Mouse (Mus musculus): ENCODE results near the gene Grk6. TPM values are rescaled to one million over a fixed set of nuclear protein-coding genes. Genes with fewer than 3 reads are reported as not detected.

Gene Grk6
- polyA plus RNA-seq, 1 experiment = 38.4 TPM

DNA sequence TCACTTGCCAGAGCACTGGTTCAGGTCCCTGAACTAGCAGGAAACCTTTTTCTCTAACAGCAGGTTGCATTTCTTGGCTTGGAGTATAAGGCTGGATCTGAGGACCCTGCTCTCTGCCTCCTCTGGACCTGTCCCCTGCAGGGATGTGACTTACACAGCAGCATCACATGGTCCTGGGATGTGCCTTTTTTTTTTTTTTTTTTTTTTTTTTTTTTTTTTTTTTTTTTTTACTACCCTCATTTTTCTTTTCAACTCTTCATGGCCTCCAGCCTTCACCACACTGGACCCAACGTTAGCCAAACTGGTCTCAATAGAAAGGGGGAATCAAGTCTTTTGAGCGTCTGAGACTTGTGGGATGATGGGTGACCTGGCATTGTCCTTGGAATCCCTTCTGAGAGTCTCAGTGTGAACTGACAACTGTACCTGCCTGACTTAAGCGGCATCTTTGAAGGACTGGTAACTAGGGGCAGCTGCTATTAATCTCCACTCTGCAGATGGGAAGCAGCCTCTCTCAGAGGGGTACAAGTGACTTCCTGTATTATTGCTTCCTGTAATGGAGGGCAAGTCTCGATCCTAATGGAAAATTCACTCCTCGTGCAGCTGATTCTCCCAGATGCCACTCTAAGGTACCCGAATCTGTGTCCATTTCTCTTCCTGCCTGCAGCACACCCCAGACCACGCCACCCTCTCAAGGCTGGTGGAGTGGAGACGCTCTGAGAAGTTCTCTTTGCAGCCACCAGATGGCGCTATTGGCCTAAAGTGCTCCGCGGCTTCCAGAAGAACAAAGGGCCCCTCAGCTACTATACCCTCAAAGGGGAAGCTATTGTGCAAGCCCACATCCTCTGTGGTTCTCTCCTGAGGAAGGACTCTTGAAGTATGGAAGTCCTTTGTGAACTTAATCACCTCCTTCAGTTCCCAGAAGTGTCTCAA lies 39.8 kb upstream of the Grk6 start:
- Histone ChIP-seq H3K36me3 (ENCODE audit: control insufficient read depth, insufficient read depth, low read length) (no peaks in the 10 kb centered on the region), H3K27ac (ENCODE audit: insufficient read depth, low read depth, low read length) (no peak overlapping the region), H3K4me3 (ENCODE audit: low read depth, low read length) (no peak overlapping the region), H3K4me1 (ENCODE audit: control insufficient read depth, insufficient read depth, insufficient read length, low read length) (peaks cover 8% of the 10 kb centered on the region), H3K27me3 (ENCODE audit: control insufficient read depth, insufficient read depth, low read length) (no peaks in the 10 kb centered on the region)
- TF ChIP-seq CTCF (IDR thresholded peaks at IDR 0.05; ENCODE audit: extremely low read depth, insufficient read length, insufficient replicate concordance, low read depth, low read length) (peak; percentile 97), POLR2A (IDR thresholded peaks at IDR 0.05; ENCODE audit: low read depth, low read length) (no peak)
- WGBS = 11% methylated on average over 11 of the region's 11 CpGs

DNA sequence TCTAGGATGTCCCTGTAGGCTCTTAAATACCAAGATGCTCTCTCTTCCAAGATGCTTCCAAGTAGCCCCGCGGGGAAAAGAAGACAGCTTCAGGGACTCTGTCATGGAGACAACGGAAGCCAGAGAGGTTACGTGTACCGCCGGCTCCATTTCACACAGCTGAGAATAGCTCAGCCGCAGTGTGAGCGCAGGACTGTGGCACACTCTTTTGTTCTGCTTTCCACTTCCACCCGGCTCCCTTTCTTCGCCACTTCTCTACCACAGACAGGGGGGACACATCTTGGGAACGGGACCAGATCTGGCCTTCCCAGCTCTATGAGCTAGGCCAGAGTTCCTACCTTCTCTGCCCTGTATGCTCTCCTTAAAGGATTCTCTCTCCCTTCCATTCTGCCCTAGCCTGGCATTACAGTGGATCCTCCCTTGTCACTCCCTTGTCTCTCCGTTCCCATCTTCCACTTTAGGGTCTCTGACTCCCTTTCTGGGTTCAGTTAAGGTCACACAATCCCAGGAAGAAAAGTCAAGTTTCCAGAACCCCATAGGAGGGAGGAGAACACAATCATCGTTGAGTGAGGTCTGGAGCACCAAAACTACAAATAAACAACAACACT lies 39.0 kb upstream of the Grk6 start:
- no peaks in the 10 kb centered on the region for H3K27me3 ChIP-seq (ENCODE audit: control insufficient read depth, insufficient read depth, low read length)
- no peaks in the 10 kb centered on the region for H3K36me3 ChIP-seq (ENCODE audit: control insufficient read depth, insufficient read depth, low read length)
- peaks cover 2% of the 10 kb centered on the region for H3K4me1 ChIP-seq (ENCODE audit: control insufficient read depth, insufficient read depth, insufficient read length, low read length)
- 62% methylated on average over 13 of the region's 13 CpGs for WGBS
- H3K4me3 ChIP-seq (ENCODE audit: low read depth, low read length) = no peak overlapping the region
- H3K27ac ChIP-seq (ENCODE audit: insufficient read depth, low read depth, low read length) = no peak overlapping the region
- TF ChIP-seq POLR2A (IDR thresholded peaks at IDR 0.05; ENCODE audit: low read depth, low read length) (no peak), CTCF (IDR thresholded peaks at IDR 0.05; ENCODE audit: extremely low read depth, insufficient read length, insufficient replicate concordance, low read depth, low read length) (no peak)

DNA sequence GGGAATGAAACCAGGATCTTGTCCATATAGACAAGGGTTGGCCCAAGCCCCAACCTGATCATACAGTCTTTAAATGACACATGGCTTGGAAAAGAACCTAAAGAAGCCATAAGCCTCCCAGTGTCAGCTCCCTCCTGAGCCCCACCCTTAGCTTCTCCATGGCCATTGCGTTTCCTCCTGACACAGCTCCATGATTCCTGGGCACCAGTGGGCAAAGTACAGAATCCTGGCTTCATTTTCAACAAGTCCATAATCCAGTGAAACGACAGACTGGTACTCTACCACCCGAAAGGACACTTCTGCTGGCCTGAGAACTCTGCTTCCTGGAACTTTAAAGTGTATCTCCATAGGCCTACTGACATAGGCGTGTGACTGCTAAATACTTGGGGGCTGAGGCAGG lies 37.5 kb upstream of the Grk6 start:
- Histone ChIP-seq H3K4me1 (ENCODE audit: control insufficient read depth, insufficient read depth, insufficient read length, low read length) (peaks cover 2% of the 10 kb centered on the region; the same call in 1 of the 2 replicates), H3K27ac (ENCODE audit: insufficient read depth, low read depth, low read length) (no peak overlapping the region), H3K4me3 (ENCODE audit: low read depth, low read length) (no peak overlapping the region), H3K27me3 (ENCODE audit: control insufficient read depth, insufficient read depth, low read length) (no peaks in the 10 kb centered on the region), H3K36me3 (ENCODE audit: control insufficient read depth, insufficient read depth, low read length) (no peaks in the 10 kb centered on the region)
- TF ChIP-seq POLR2A (IDR thresholded peaks at IDR 0.05; ENCODE audit: low read depth, low read length) (no peak), CTCF (IDR thresholded peaks at IDR 0.05; ENCODE audit: extremely low read depth, insufficient read length, insufficient replicate concordance, low read depth, low read length) (no peak)
- 42% methylated on average over 4 of the region's 4 CpGs for WGBS

DNA sequence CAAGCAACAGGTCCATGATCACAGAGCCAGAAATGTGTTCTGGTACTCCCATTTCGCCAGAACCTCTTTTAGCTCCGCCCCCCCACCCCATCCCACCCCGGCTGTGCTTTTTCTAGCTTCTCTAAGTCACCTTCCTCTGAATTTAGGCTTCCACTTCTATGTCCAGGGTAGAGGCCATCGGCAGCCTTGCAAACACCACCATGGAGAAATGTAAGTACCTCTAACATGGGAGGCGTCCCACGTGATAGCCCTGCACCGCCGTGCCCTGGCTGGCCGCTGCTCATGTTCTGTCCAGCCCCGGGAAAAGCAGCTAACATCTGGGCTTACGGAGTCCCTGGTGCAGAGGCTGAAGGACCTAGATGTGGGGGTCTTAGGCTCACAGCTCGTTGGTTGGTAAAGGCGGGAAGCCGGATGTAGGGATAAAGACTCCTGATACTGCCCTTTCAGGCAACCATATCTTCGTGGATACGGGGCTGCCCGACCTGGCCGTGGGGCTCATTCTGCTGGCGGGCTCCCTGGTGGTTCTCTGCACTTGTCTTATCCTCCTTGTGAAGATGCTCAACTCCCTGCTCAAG lies 36.2 kb upstream of the Grk6 start:
- WGBS = 83% methylated on average over 19 of the region's 19 CpGs

DNA sequence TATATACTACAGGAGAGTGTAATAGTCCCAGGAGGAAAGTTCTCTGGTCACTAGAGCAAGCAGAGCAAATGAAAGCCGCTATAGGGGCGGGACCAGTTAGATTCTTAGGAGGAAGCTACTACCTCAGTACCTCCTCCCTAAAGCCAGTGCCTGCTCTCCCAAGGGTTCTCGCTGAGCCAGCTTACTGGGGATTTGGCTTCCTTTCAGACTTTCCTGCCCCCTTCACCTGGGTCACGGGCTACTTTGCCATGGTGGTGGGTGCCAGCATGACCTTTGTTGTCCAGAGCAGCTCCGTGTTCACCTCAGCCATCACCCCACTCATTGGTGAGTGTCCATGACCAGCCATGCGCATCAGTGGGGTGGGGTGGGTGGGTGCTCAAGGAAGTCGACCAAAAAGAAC lies 33.0 kb upstream of the Grk6 start:
- 67% methylated on average over 7 of the region's 7 CpGs for WGBS
- 0 out of 2 replicates have a peak, but pooled peaks cover 4% of the 10 kb centered on the region for H3K27me3 ChIP-seq (ENCODE audit: control insufficient read depth, insufficient read depth, low read length)
- no peaks in the 10 kb centered on the region for H3K36me3 ChIP-seq (ENCODE audit: control insufficient read depth, insufficient read depth, low read length)
- peaks cover 6% of the 10 kb centered on the region for H3K4me1 ChIP-seq (ENCODE audit: control insufficient read depth, insufficient read depth, insufficient read length, low read length)
- H3K4me3 ChIP-seq (ENCODE audit: low read depth, low read length) = no peak overlapping the region
- TF ChIP-seq CTCF (IDR thresholded peaks at IDR 0.05; ENCODE audit: extremely low read depth, insufficient read length, insufficient replicate concordance, low read depth, low read length) (no peak), POLR2A (IDR thresholded peaks at IDR 0.05; ENCODE audit: low read depth, low read length) (no peak)
- H3K27ac ChIP-seq (ENCODE audit: insufficient read depth, low read depth, low read length) = no peak overlapping the region

More for the DNA sequence above, 36.2 kb upstream of the Grk6 start:
- no peak overlapping the region for H3K4me3 ChIP-seq (ENCODE audit: low read depth, low read length)
- no peak overlapping the region for H3K27ac ChIP-seq (ENCODE audit: insufficient read depth, low read depth, low read length)
- peaks cover 2% of the 10 kb centered on the region for H3K4me1 ChIP-seq (ENCODE audit: control insufficient read depth, insufficient read depth, insufficient read length, low read length)
- TF ChIP-seq CTCF (IDR thresholded peaks at IDR 0.05; ENCODE audit: extremely low read depth, insufficient read length, insufficient replicate concordance, low read depth, low read length) (no peak), POLR2A (IDR thresholded peaks at IDR 0.05; ENCODE audit: low read depth, low read length) (no peak)
- no peaks in the 10 kb centered on the region for H3K27me3 ChIP-seq (ENCODE audit: control insufficient read depth, insufficient read depth, low read length)
- no peaks in the 10 kb centered on the region for H3K36me3 ChIP-seq (ENCODE audit: control insufficient read depth, insufficient read depth, low read length)

DNA sequence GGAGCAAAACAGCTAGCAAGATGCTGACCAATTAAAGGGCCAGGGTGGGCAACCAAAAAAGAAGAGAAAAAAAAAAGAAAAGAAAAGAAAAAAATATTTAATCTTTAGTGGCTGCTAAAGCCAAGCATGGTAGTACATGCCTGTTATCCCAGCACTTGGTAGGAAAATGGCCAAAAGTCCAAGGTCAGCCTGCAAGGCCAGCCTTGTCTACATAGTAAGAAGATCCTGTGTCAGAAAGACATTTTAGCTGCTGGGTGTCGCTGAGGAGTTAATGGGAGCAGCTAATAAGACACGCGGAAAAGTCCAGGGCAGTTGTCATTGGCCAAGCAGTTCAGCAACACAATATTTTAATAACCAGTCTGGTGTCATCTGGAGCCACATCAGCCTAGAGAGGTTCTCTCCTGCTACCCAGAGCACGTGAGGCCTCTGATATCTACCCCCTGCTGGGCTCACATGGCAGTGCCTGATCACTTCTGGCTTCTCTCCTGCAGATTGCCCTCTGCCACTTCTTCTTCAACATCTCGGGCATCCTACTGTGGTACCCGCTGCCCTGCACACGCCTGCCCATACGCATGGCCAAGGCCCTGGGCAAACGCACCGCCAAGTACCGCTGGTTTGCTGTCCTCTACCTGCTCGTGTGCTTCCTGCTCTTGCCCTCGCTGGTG lies 32.1 kb upstream of the Grk6 start:
- H3K36me3 ChIP-seq (ENCODE audit: control insufficient read depth, insufficient read depth, low read length) = no peaks in the 10 kb centered on the region
- no peak overlapping the region for H3K27ac ChIP-seq (ENCODE audit: insufficient read depth, low read depth, low read length)
- H3K4me1 ChIP-seq (ENCODE audit: control insufficient read depth, insufficient read depth, insufficient read length, low read length) = peaks cover 4% of the 10 kb centered on the region
- 0 out of 2 replicates have a peak, but pooled peaks cover 4% of the 10 kb centered on the region for H3K27me3 ChIP-seq (ENCODE audit: control insufficient read depth, insufficient read depth, low read length)
- no peak for TF ChIP-seq CTCF (IDR thresholded peaks at IDR 0.05; ENCODE audit: extremely low read depth, insufficient read length, insufficient replicate concordance, low read depth, low read length)
- TF ChIP-seq POLR2A (IDR thresholded peaks at IDR 0.05; ENCODE audit: low read depth, low read length) = no peak
- 79% methylated on average over 13 of the region's 13 CpGs for WGBS
- no peak overlapping the region for H3K4me3 ChIP-seq (ENCODE audit: low read depth, low read length)

Data from small intestine, adult 2 months (tissue).